Mouse (Mus musculus) erythroblast, embryonic 14.5 days (primary cell): ENCODE measurements around the gene Pard3.

Source experiments
- GATA1 ChIP-seq: IDR thresholded peaks from 2 replicates; pipeline ENCODE4 v1.6.1; 2012; ENCODE audit warnings: low read length, inconsistent platforms, mixed read lengths
- TAL1 ChIP-seq: IDR thresholded peaks from 3 replicates; pipeline ENCODE4 v1.6.1; 2012; ENCODE audit warnings: low read length, inconsistent platforms, mixed read lengths

DNA sequence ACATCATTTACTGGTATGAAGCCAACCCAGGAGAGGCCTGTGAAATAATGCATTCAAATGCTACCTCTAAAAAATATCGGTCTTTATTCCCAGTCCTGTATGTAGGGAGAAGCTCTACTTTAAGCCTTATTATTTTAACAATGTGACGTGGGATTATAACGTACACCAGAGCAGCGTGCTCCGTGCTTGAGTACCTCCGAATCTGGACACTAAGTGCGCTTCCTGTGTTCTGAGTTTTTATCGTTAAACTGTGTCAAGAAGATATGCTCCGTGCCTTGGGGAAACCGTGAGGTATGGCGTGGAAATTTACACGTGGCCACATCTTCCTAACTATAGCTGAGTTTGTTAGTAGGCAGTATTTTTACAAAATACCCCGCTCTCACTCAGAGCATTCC is 436.0 kb downstream of the Pard3 start:
- TF ChIP-seq GATA1, result no peak
- TF ChIP-seq TAL1, result no peak
